Mouse (Mus musculus) cortical plate, adult 2 months (tissue): ENCODE measurements around the gene Traf3ip1.

Experiments used
- CTCF ChIP-seq: fragments of 200-500 bp; IDR thresholded peaks from 2 replicates; pipeline ENCODE4 v1.5.1; 2011; ENCODE audit warnings: mild to moderate bottlenecking, control low read depth, low read length; ENCODE audit not compliant: insufficient read depth; ENCODE audit errors: extremely low read depth
- POLR2A ChIP-seq: fragments of 200-500 bp; IDR thresholded peaks from 2 replicates; pipeline ENCODE4 v1.6.1; 2011; ENCODE audit warnings: mild to moderate bottlenecking, low read length, control low read depth; ENCODE audit not compliant: insufficient read depth; ENCODE audit errors: extremely low read depth

DNA sequence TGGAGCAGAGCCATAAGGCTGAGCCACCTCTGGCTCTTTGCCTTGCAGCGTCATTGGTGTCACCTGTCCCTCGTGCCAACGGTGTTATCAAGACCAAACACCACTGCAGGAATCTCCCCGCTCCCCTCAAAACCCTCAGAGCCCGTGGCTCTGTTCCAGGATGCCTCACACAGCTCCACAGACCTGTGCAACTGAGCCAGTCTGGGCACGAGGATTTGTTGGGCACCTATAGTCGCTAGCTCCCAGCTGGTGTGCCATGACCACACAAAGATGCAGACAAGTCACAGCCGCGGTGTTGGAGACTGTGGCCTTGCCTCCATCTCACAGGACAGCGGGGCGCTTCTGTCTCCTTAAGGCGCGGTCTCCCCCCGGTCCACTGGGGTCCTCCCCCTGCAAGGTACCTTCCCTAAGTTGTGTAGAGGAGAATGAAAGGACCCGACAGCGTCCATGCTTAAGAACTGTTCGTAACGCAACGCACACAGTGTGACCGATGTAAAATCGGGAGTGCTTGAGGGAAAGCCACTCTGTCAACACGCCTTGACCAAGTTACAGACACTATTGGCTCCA lies 45.3 kb downstream of the Traf3ip1 start:
- TF ChIP-seq CTCF: no peak
- TF ChIP-seq POLR2A: no peak
